ENCODE assay signal across 18 mouse cellular contexts in genomic region chr6:82463171-82463570, GRCm38 (mm10).
A peak's percentile ranks its signal among the peaks of the same experiment; 100 is the strongest.
DNase-seq lines count a peak whose midpoint lies in the region; ATAC-seq lines count a peak whose summit lies in the region.
"Had no signal": no experiment of that assay in that cellular context is flagged by ENCODE, and none has a peak within 500 bp of the region (broad histone marks: within the 10 kb centered on the region; RNA-seq: fewer than 3 reads in every experiment).

No protein-coding gene starts in this region.

- no peak overlapping the region for H3K4me2 ChIP-seq in forebrain, embryonic 14.5 days (ENCODE audit: low read length)
- H3K4me2 ChIP-seq in forebrain, embryonic 13.5 days = no peak overlapping the region
- H3K4me2 ChIP-seq in hindbrain, embryonic 16.5 days (ENCODE audit: low read length) = no peak overlapping the region
- no peak overlapping the region for H3K4me2 ChIP-seq in hindbrain, embryonic 12.5 days (replicated peaks)
- H3K4me2 ChIP-seq: heart, embryonic 13.5 days; limb, embryonic 13.5 days; neural tube, embryonic 13.5 days had no signal

- H3K4me3 ChIP-seq in forebrain, embryonic 14.5 days (ENCODE audit: low read depth, low read length) = no peak overlapping the region
- H3K4me3 ChIP-seq in forebrain, embryonic 13.5 days = no peak overlapping the region
- no peak overlapping the region for H3K4me3 ChIP-seq in hindbrain, embryonic 16.5 days (ENCODE audit: low read length)
- no peak overlapping the region for H3K4me3 ChIP-seq in hindbrain, embryonic 12.5 days
- peak overlapping the region; percentile 78 for H3K4me3 ChIP-seq in megakaryocyte, embryonic 14.5 days (replicated peaks)
- H3K4me3 ChIP-seq: heart, embryonic 13.5 days; left cerebral cortex, adult 2 months; limb, embryonic 13.5 days; midbrain, embryonic 10.5 days; neural tube, embryonic 13.5 days had no signal

- no peaks in the 10 kb centered on the region for H3K9me3 ChIP-seq in forebrain, embryonic 14.5 days (replicated peaks; ENCODE audit: control insufficient read depth, low read length)
- H3K9me3 ChIP-seq in forebrain, embryonic 13.5 days (replicated peaks) = no peaks in the 10 kb centered on the region
- no peaks in the 10 kb centered on the region for H3K9me3 ChIP-seq in hindbrain, embryonic 16.5 days (ENCODE audit: control insufficient read depth, low read length)
- H3K9me3 ChIP-seq in hindbrain, embryonic 12.5 days (replicated peaks) = no peaks in the 10 kb centered on the region
- peaks cover 16% of the 10 kb centered on the region for H3K9me3 ChIP-seq in megakaryocyte, embryonic 14.5 days
- H3K9me3 ChIP-seq: heart, embryonic 13.5 days; limb, embryonic 13.5 days; midbrain, embryonic 10.5 days; neural tube, embryonic 13.5 days had no signal

- no peak overlapping the region for H3K27ac ChIP-seq in forebrain, embryonic 14.5 days (ENCODE audit: low read depth, low read length)
- no peak overlapping the region for H3K27ac ChIP-seq in forebrain, embryonic 13.5 days
- H3K27ac ChIP-seq in hindbrain, embryonic 16.5 days (ENCODE audit: low read depth, low read length) = no peak overlapping the region
- H3K27ac ChIP-seq in hindbrain, embryonic 12.5 days = no peak overlapping the region
- H3K27ac ChIP-seq: heart, embryonic 13.5 days; left cerebral cortex, adult 2 months; limb, embryonic 13.5 days; midbrain, embryonic 10.5 days; neural tube, embryonic 13.5 days had no signal

- H3K9ac ChIP-seq in forebrain, embryonic 14.5 days (ENCODE audit: low read length) = no peak overlapping the region
- no peak overlapping the region for H3K9ac ChIP-seq in forebrain, embryonic 13.5 days
- H3K9ac ChIP-seq in hindbrain, embryonic 16.5 days (ENCODE audit: low read depth, low read length) = no peak overlapping the region
- no peak overlapping the region for H3K9ac ChIP-seq in hindbrain, embryonic 12.5 days
- H3K9ac ChIP-seq: heart, embryonic 13.5 days; limb, embryonic 13.5 days; neural tube, embryonic 13.5 days had no signal

- H3K4me1 ChIP-seq in forebrain, embryonic 14.5 days (ENCODE audit: control insufficient read depth, insufficient read depth, low read length) = peaks cover 8% of the 10 kb centered on the region; the same call in 1 of the 2 replicates
- peaks cover 15% of the 10 kb centered on the region for H3K4me1 ChIP-seq in forebrain, embryonic 13.5 days
- peaks cover 5% of the 10 kb centered on the region; the same call in 1 of the 2 replicates for H3K4me1 ChIP-seq in hindbrain, embryonic 16.5 days (ENCODE audit: control insufficient read depth, insufficient read depth, low read depth, low read length)
- 0 out of 2 replicates have a peak, but pooled peaks cover 4% of the 10 kb centered on the region for H3K4me1 ChIP-seq in hindbrain, embryonic 12.5 days
- H3K4me1 ChIP-seq in megakaryocyte, embryonic 14.5 days = peaks cover 25% of the 10 kb centered on the region
- H3K4me1 ChIP-seq: midbrain, embryonic 10.5 days had no signal

- H3K36me3 ChIP-seq in forebrain, embryonic 14.5 days (ENCODE audit: control insufficient read depth, insufficient read depth, low read length) = no peaks in the 10 kb centered on the region
- H3K36me3 ChIP-seq in forebrain, embryonic 13.5 days (ENCODE audit: poor library complexity, severe bottlenecking) = no peaks in the 10 kb centered on the region
- H3K36me3 ChIP-seq in hindbrain, embryonic 16.5 days (ENCODE audit: control insufficient read depth, insufficient read depth, low read length) = no peaks in the 10 kb centered on the region
- H3K36me3 ChIP-seq in hindbrain, embryonic 12.5 days = no peaks in the 10 kb centered on the region
- no peaks in the 10 kb centered on the region for H3K36me3 ChIP-seq in megakaryocyte, embryonic 14.5 days (replicated peaks; ENCODE audit: low read length)
- H3K36me3 ChIP-seq: heart, embryonic 13.5 days; limb, embryonic 13.5 days; midbrain, embryonic 10.5 days; neural tube, embryonic 13.5 days had no signal

- DNase-seq in forebrain, embryonic 14.5 days (ENCODE audit: low spot score) = peak; percentile 37
- DNase-seq in Muller cell, postnatal 12 days (ENCODE audit: inconsistent ontology term) = no peak
- DNase-seq: adrenal gland, postnatal 14 days; kidney, adult 8-10 months; kidney, postnatal 25 days; right cerebral cortex, postnatal 25 days had no signal

- WGBS in forebrain, embryonic 14.5 days = 78% methylated on average over 4 of the region's 4 CpGs
- WGBS in forebrain, embryonic 13.5 days = 88% methylated on average over 4 of the region's 4 CpGs
- 74% methylated on average over 4 of the region's 4 CpGs for WGBS in hindbrain, embryonic 16.5 days
- 86% methylated on average over 4 of the region's 4 CpGs for WGBS in hindbrain, embryonic 12.5 days

- no peaks in the 10 kb centered on the region for H3K27me3 ChIP-seq in forebrain, embryonic 14.5 days (replicated peaks; ENCODE audit: control insufficient read depth, insufficient read depth, low read length)
- H3K27me3 ChIP-seq in forebrain, embryonic 13.5 days = no peaks in the 10 kb centered on the region
- H3K27me3 ChIP-seq in hindbrain, embryonic 16.5 days (replicated peaks; ENCODE audit: control insufficient read depth, insufficient read depth, low read length) = no peaks in the 10 kb centered on the region
- no peaks in the 10 kb centered on the region for H3K27me3 ChIP-seq in hindbrain, embryonic 12.5 days
- peaks cover 61% of the 10 kb centered on the region for H3K27me3 ChIP-seq in megakaryocyte, embryonic 14.5 days (replicated peaks)
- H3K27me3 ChIP-seq: heart, embryonic 13.5 days; neural tube, embryonic 13.5 days had no signal

- no peak for ATAC-seq in forebrain, embryonic 14.5 days
- no peak for ATAC-seq in forebrain, embryonic 13.5 days
- ATAC-seq in hindbrain, embryonic 16.5 days = 0 out of 2 replicates have a peak, but pooled peaks have one; percentile 25
- no peak for ATAC-seq in hindbrain, embryonic 12.5 days (ENCODE audit: low FRiP score)
- ATAC-seq in megakaryocyte, adult 5-6 weeks (ENCODE audit: poor library complexity, severe bottlenecking) = no peak
- peak; percentile 77 for ATAC-seq in megakaryocyte progenitor cell, adult 5-6 weeks (replicated peaks; ENCODE audit: poor library complexity)
- ATAC-seq: inflammation-experienced regulatory T-cells, adult 6 months had no signal

Comparison
In these comparisons a context has a peak if more than half of its experiments do, and no peak if none do; other contexts are left out.
1. ATAC-seq: peak in hindbrain, embryonic 16.5 days (single experiment) and megakaryocyte progenitor cell, adult 5-6 weeks (single experiment); none in forebrain, embryonic 14.5 days (single experiment), forebrain, embryonic 13.5 days (single experiment), hindbrain, embryonic 12.5 days (single experiment) and megakaryocyte, adult 5-6 weeks (single experiment).